Mouse (Mus musculus) stomach, postnatal 0 days (tissue): ENCODE results near the gene C87499. TPM values are rescaled to one million over a fixed set of nuclear protein-coding genes. Genes with fewer than 3 reads are reported as not detected.

Experiments used
- ATAC-seq: fragments of 200-750 bp; cut with Nextera tagmentation; 2 replicates; pipeline ENCODE4 v1.8.0; 2017; ENCODE audit not compliant: low FRiP score, low TSS enrichment
- DNase-seq: peaks from one replicate; pipeline ENCODE4 v3.0.0-alpha.2; 2016; ENCODE audit warnings: low spot score
- H3K27ac ChIP-seq: fragments of 300-500 bp; sonication (generic); replicated peaks from 2 replicates; pipeline ENCODE4 v1.5.1; 2014; ENCODE audit warnings: mild to moderate bottlenecking, control low read depth
- H3K27me3 ChIP-seq: fragments of 300-500 bp; sonication (generic); 2 replicates; pipeline ENCODE4 v1.6.1; 2014; ENCODE audit warnings: low read length; ENCODE audit not compliant: control insufficient read depth, insufficient read depth
- H3K36me3 ChIP-seq: fragments of 300-500 bp; sonication (generic); 2 replicates; pipeline ENCODE4 v1.6.1; 2014; ENCODE audit warnings: low read length, mixed read lengths; ENCODE audit not compliant: control insufficient read depth, insufficient read depth
- H3K4me1 ChIP-seq: fragments of 300-500 bp; sonication (generic); replicated peaks from 2 replicates; pipeline ENCODE4 v1.6.1; 2014; ENCODE audit warnings: antibody characterized with exemption; ENCODE audit not compliant: control insufficient read depth, insufficient read depth
- H3K4me2 ChIP-seq: fragments of 300-500 bp; sonication (generic); replicated peaks from 2 replicates; pipeline ENCODE4 v1.6.1; 2014; ENCODE audit warnings: low read depth, mild to moderate bottlenecking, control low read depth, moderate library complexity
- H3K4me3 ChIP-seq: fragments of 300-500 bp; sonication (generic); 2 replicates; pipeline ENCODE4 v1.5.1; 2014; ENCODE audit warnings: low read depth, low read length, control low read depth
- H3K9ac ChIP-seq: fragments of 300-500 bp; sonication (generic); 2 replicates; pipeline ENCODE4 v1.6.1; 2014; ENCODE audit warnings: mild to moderate bottlenecking, low read length, control low read depth, mixed read lengths
- H3K9me3 ChIP-seq: fragments of 300-500 bp; sonication (generic); 2 replicates; pipeline ENCODE4 v1.6.1; 2016; ENCODE audit warnings: low read length; ENCODE audit not compliant: control insufficient read depth
- EP300 ChIP-seq: optimal IDR thresholded peaks from 2 replicates; pipeline ENCODE3; 2016; ENCODE audit warnings: antibody characterized with exemption
- WGBS: fragments of 180-500 bp; shearing (Covaris S2); extraction: QIAGEN DNeasy Blood & Tissue Kit; methylation state at CpG from one replicate; pipeline ENCODE4 v1.1.7; 2014; 5-methylcytosine and 5-hydroxymethylcytosine counted together
- polyA plus RNA-seq: library from polyadenylated mRNA; unstranded; fragments of >200 nt; fragmentation: Nextera tagmentation; extraction: Ambion mirVana; gene quantifications from 2 replicates; pipeline ENCODE4 v1.2.1, GENCODE M21; 2015

Gene C87499
- polyA plus RNA-seq, 1 experiment from 2014 or later: not detected

GRCm38 (mm10) chr4:88592285-88592684 lies 41.9 kb downstream of the C87499 start, which contains the start of gene Ifna9:
TSS of gene Ifna9 (minus strand) at chr4:88592385.
- Histone ChIP-seq H3K4me3 (no peak within 1 kb of the TSS), H3K36me3 (no peaks in the 10 kb centered on the region), H3K9ac (no peak within 1 kb of the TSS), H3K4me2 (no peak within 1 kb of the TSS), H3K9me3 (no peaks in the 10 kb centered on the region), H3K27ac (no peak within 1 kb of the TSS), H3K27me3 (no peaks in the 10 kb centered on the region), H3K4me1 (no peaks in the 10 kb centered on the region)
- DNase-seq: no peak
- no peak for TF ChIP-seq EP300
- ATAC-seq: no peak
- 90% methylated on average over 1 of the region's 1 CpGs for WGBS

Other genes starting within 250 kb of the C87499 start
- gene Hacd4, start 195.5 kb downstream of the C87499 start, polyA plus RNA-seq: 8.5 and 9.2 TPM in 2 replicates
- not detected in 2 replicates for gene Ifnb1, start 111.6 kb downstream of the C87499 start, polyA plus RNA-seq
- not detected in 2 replicates for gene Ifna15, start 76.2 kb downstream of the C87499 start, polyA plus RNA-seq
- not detected in 2 replicates for gene Ifna14, start 62.6 kb downstream of the C87499 start, polyA plus RNA-seq
- gene Ifna9, start 42.0 kb downstream of the C87499 start, polyA plus RNA-seq: not detected in 2 replicates
- gene Ifna12, start 31.0 kb downstream of the C87499 start, polyA plus RNA-seq: not detected in 2 replicates
- gene Ifna13, start 10.0 kb upstream of the C87499 start, polyA plus RNA-seq: not detected in 2 replicates
- gene Ifna16, start 42.5 kb upstream of the C87499 start, polyA plus RNA-seq: not detected in 2 replicates
- gene Ifna2, start 49.5 kb upstream of the C87499 start, polyA plus RNA-seq: not detected in 2 replicates
- gene Ifnab, start 56.9 kb upstream of the C87499 start, polyA plus RNA-seq: not detected in 2 replicates
- 0.19 and 0.51 TPM in 2 replicates for gene Gm26566, start 87.4 kb upstream of the C87499 start, polyA plus RNA-seq
- gene Klhl9, start 88.1 kb upstream of the C87499 start, polyA plus RNA-seq: 39.8 and 40.6 TPM in 2 replicates
- gene Gm13271, start 120.5 kb upstream of the C87499 start, polyA plus RNA-seq: not detected in 2 replicates
- gene Gm13283, start 125.7 kb upstream of the C87499 start, polyA plus RNA-seq: 0.21 and 0.24 TPM in 2 replicates
- gene Gm13290, start 139.4 kb upstream of the C87499 start, polyA plus RNA-seq: 0.55 TPM in 1 of 2 replicates, not detected in the other
- gene Gm13289, start 142.5 kb upstream of the C87499 start, polyA plus RNA-seq: not detected in 2 replicates
- gene Gm13272, start 145.4 kb upstream of the C87499 start, polyA plus RNA-seq: not detected in 2 replicates
- 0.25 and 0.47 TPM in 2 replicates for gene Ifnz, start 147.7 kb upstream of the C87499 start, polyA plus RNA-seq
- 0.45 TPM in 1 of 2 replicates, not detected in the other for gene Gm13276, start 151.3 kb upstream of the C87499 start, polyA plus RNA-seq
- not detected in 2 replicates for gene Gm13277, start 154.2 kb upstream of the C87499 start, polyA plus RNA-seq
- gene Gm13278, start 157.1 kb upstream of the C87499 start, polyA plus RNA-seq: not detected in 2 replicates
- gene Gm13275, start 160.1 kb upstream of the C87499 start, polyA plus RNA-seq: not detected in 2 replicates
- gene Gm13279, start 163.0 kb upstream of the C87499 start, polyA plus RNA-seq: not detected in 2 replicates
- gene Gm13285, start 165.3 kb upstream of the C87499 start, polyA plus RNA-seq: 0.92 and 1.3 TPM in 2 replicates
- not detected in 2 replicates for gene Gm13287, start 168.8 kb upstream of the C87499 start, polyA plus RNA-seq
- gene Gm13288, start 171.1 kb upstream of the C87499 start, polyA plus RNA-seq: not detected in 2 replicates
- gene Ifna7, start 181.8 kb upstream of the C87499 start, polyA plus RNA-seq: not detected in 2 replicates
- not detected in 2 replicates for gene Ifna11, start 185.5 kb upstream of the C87499 start, polyA plus RNA-seq
- not detected in 2 replicates for gene Ifna6, start 193.0 kb upstream of the C87499 start, polyA plus RNA-seq
- not detected in 2 replicates for gene Ifna5, start 201.1 kb upstream of the C87499 start, polyA plus RNA-seq
- not detected in 2 replicates for gene Ifna4, start 207.4 kb upstream of the C87499 start, polyA plus RNA-seq
- not detected in 2 replicates for gene Ifna1, start 215.7 kb upstream of the C87499 start, polyA plus RNA-seq
- gene Ifne, start 245.8 kb upstream of the C87499 start, polyA plus RNA-seq: 0.85 and 1.1 TPM in 2 replicates